Mouse (Mus musculus) cortical plate, adult 2 months (tissue): ENCODE data around the gene Siah1a.

Experiments
- CTCF ChIP-seq: fragments of 200-500 bp; IDR thresholded peaks from 2 replicates; pipeline ENCODE4 v1.5.1; 2011; ENCODE audit warnings: mild to moderate bottlenecking, control low read depth, low read length; ENCODE audit not compliant: insufficient read depth; ENCODE audit errors: extremely low read depth
- POLR2A ChIP-seq: fragments of 200-500 bp; IDR thresholded peaks from 2 replicates; pipeline ENCODE4 v1.6.1; 2011; ENCODE audit warnings: mild to moderate bottlenecking, low read length, control low read depth; ENCODE audit not compliant: insufficient read depth; ENCODE audit errors: extremely low read depth

GRCm38 (mm10) chr8:86707873-86708272 lies 37.9 kb downstream of the Siah1a start:
- TF ChIP-seq CTCF (no peak), POLR2A (no peak)
